Mouse (Mus musculus) CH12.LX (cell line): ENCODE data around the gene Ppm1l. TPM values are rescaled to one million over a fixed set of nuclear protein-coding genes. Genes with fewer than 3 reads are reported as not detected.
A peak's percentile ranks its signal among the peaks of the same experiment; 100 is the strongest.

Experiments used
- DNase-seq: peaks from one replicate; pipeline ENCODE4 v3.0.0-alpha.2; 2013; ENCODE audit errors: extremely low read depth
- H3K27ac ChIP-seq: 2 replicates; pipeline ENCODE4 v1.5.1; 2012; ENCODE audit warnings: low read depth, mild to moderate bottlenecking, control low read depth, moderate library complexity; ENCODE audit not compliant: insufficient read depth
- H3K27me3 ChIP-seq: replicated peaks from 2 replicates; pipeline ENCODE3; 2012; ENCODE audit warnings: inconsistent platforms
- H3K36me3 ChIP-seq, 2 experiments: replicated peaks in 1 of 2; 2 replicates each; pipeline versions ENCODE3 to v1.6.1; 2012; ENCODE audit warnings: inconsistent platforms in 1 of 2, low read length in 1 of 2, mild to moderate bottlenecking in 1 of 2, mixed read lengths in 1 of 2, moderate library complexity in 1 of 2; ENCODE audit not compliant: control insufficient read depth in 1 of 2, insufficient read depth in 1 of 2
- H3K4me1 ChIP-seq, 2 experiments: 2 replicates each; pipeline ENCODE4 v1.6.1; 2012; ENCODE audit warnings: inconsistent platforms in 1 of 2, moderate library complexity in 1 of 2; ENCODE audit not compliant: insufficient read depth in 2 of 2, control insufficient read depth in 1 of 2
- H3K4me2 ChIP-seq: 2 replicates; pipeline ENCODE4 v1.6.1; 2012; ENCODE audit warnings: low read depth, mild to moderate bottlenecking, control low read depth; ENCODE audit not compliant: poor library complexity, insufficient read depth, severe bottlenecking
- H3K4me3 ChIP-seq, 3 experiments: fragments of 150-350 bp in 1 of 3; sonication (generic) in 1 of 3; replicated peaks in 1 of 3; 2 replicates each; pipeline versions ENCODE3 to v1.5.1; 2011 to 2012; ENCODE audit warnings: low read depth in 2 of 3, low read length in 2 of 3, mild to moderate bottlenecking in 2 of 3, moderate library complexity in 2 of 3, control low read depth in 1 of 3, improper control_type of control experiment in 1 of 3, inconsistent platforms in 1 of 3, mixed read lengths in 1 of 3; ENCODE audit not compliant: poor library complexity in 1 of 3
- H3K79me2 ChIP-seq: replicated peaks from 2 replicates; pipeline ENCODE4 v1.6.1; 2012; ENCODE audit warnings: mild to moderate bottlenecking, moderate library complexity; ENCODE audit not compliant: control insufficient read depth, poor library complexity, insufficient read depth, severe bottlenecking; ENCODE audit errors: extremely low read depth
- H3K9ac ChIP-seq: 2 replicates; pipeline ENCODE4 v1.6.1; 2012; ENCODE audit warnings: low read depth, mild to moderate bottlenecking, control low read depth, moderate library complexity; ENCODE audit not compliant: insufficient read depth
- H3K9me3 ChIP-seq: replicated peaks from 2 replicates; pipeline ENCODE3; 2012; ENCODE audit warnings: low read length, inconsistent platforms, mixed read lengths
- BHLHE40 ChIP-seq: IDR thresholded peaks from 2 replicates; pipeline ENCODE4 v1.6.1; 2011; ENCODE audit warnings: mild to moderate bottlenecking, low read depth, low read length, improper control_type of control experiment
- CHD1 ChIP-seq: IDR thresholded peaks from 2 replicates; pipeline ENCODE4 v1.6.1; 2012; ENCODE audit warnings: low read depth, low read length, improper control_type of control experiment, inconsistent platforms
- CTCF ChIP-seq, 2 experiments: IDR thresholded peaks in 1 of 2; conservative IDR thresholded peaks in 1 of 2; 2 replicates each; pipeline ENCODE4 v1.5.1; 2011 to 2012; ENCODE audit warnings: low read depth in 2 of 2, low read length in 2 of 2, improper control_type of control experiment in 1 of 2, inconsistent platforms in 1 of 2, mild to moderate bottlenecking in 1 of 2, moderate library complexity in 1 of 2
- ELF1 ChIP-seq: IDR thresholded peaks from 2 replicates; pipeline ENCODE4 v1.6.1; 2014; ENCODE audit warnings: low read depth, mild to moderate bottlenecking, inconsistent platforms, low read length, improper control_type of control experiment
- EP300 ChIP-seq: IDR thresholded peaks from 2 replicates; pipeline ENCODE4 v1.6.1; 2011; ENCODE audit warnings: low read length, improper control_type of control experiment
- GABPA ChIP-seq: IDR thresholded peaks from 2 replicates; pipeline ENCODE4 v1.6.1; 2012; ENCODE audit warnings: low read depth, low read length, improper control_type of control experiment, inconsistent platforms; ENCODE audit not compliant: insufficient replicate concordance
- MAFK ChIP-seq: IDR thresholded peaks from 2 replicates; pipeline ENCODE4 v1.6.1; 2011; ENCODE audit warnings: low read length, improper control_type of control experiment; ENCODE audit not compliant: insufficient replicate concordance
- MAX ChIP-seq: IDR thresholded peaks from 2 replicates; pipeline ENCODE4 v1.6.1; 2011; ENCODE audit warnings: low read length, improper control_type of control experiment
- MAZ ChIP-seq: IDR thresholded peaks from 2 replicates; pipeline ENCODE4 v1.6.1; 2012; ENCODE audit warnings: low read depth, mild to moderate bottlenecking, inconsistent platforms, low read length, improper control_type of control experiment, moderate library complexity
- MEF2A ChIP-seq: IDR thresholded peaks from 2 replicates; pipeline ENCODE4 v1.6.1; 2014; ENCODE audit warnings: low read depth, mild to moderate bottlenecking, inconsistent platforms, low read length, improper control_type of control experiment, borderline replicate concordance
- MXI1 ChIP-seq: IDR thresholded peaks from 2 replicates; pipeline ENCODE4 v1.6.1; 2011; ENCODE audit warnings: mild to moderate bottlenecking, low read depth, low read length, improper control_type of control experiment
- MYC ChIP-seq: IDR thresholded peaks from 2 replicates; pipeline ENCODE4 v1.6.1; 2011; ENCODE audit warnings: low read depth, mild to moderate bottlenecking, improper control_type of control experiment, low read length
- NELFE ChIP-seq: IDR thresholded peaks from 2 replicates; pipeline ENCODE4 v1.6.1; 2011; ENCODE audit warnings: low read depth, low read length, improper control_type of control experiment
- POLR2AphosphoS2 ChIP-seq: IDR thresholded peaks from 2 replicates; pipeline ENCODE4 v1.6.1; 2011; ENCODE audit warnings: low read depth, low read length, improper control_type of control experiment
- RAD21 ChIP-seq: IDR thresholded peaks from 2 replicates; pipeline ENCODE4 v1.6.1; 2011; ENCODE audit warnings: low read depth, mild to moderate bottlenecking, low read length, improper control_type of control experiment, moderate library complexity
- SIN3A ChIP-seq: IDR thresholded peaks from 2 replicates; pipeline ENCODE4 v1.6.1; 2012; ENCODE audit warnings: low read length, improper control_type of control experiment, inconsistent platforms
- SMC3 ChIP-seq: IDR thresholded peaks from 2 replicates; pipeline ENCODE4 v1.6.1; 2011; ENCODE audit warnings: low read depth, low read length, improper control_type of control experiment
- TBP ChIP-seq: conservative IDR thresholded peaks from 2 replicates; pipeline ENCODE4 v1.6.1; 2011; ENCODE audit warnings: low read depth, low read length, improper control_type of control experiment
- TCF12 ChIP-seq: IDR thresholded peaks from 2 replicates; pipeline ENCODE4 v1.6.1; 2014; ENCODE audit warnings: low read depth, mild to moderate bottlenecking, inconsistent platforms, low read length, improper control_type of control experiment
- USF1 ChIP-seq: IDR thresholded peaks from 2 replicates; pipeline ENCODE4 v1.6.1; 2014; ENCODE audit warnings: low read depth, mild to moderate bottlenecking, inconsistent platforms, low read length, improper control_type of control experiment
- ZKSCAN1 ChIP-seq: IDR thresholded peaks from 2 replicates; pipeline ENCODE4 v1.6.1; 2012; ENCODE audit warnings: low read depth, inconsistent platforms, low read length, improper control_type of control experiment, borderline replicate concordance
- ZMIZ1 ChIP-seq: IDR thresholded peaks from 2 replicates; pipeline ENCODE4 v1.6.1; 2012; ENCODE audit warnings: low read depth, mild to moderate bottlenecking, inconsistent platforms, low read length, improper control_type of control experiment
- dilution Hi-C: fragments of 300-500 bp; cut with MboI; formaldehyde crosslinking; loops from 2 replicates; pipeline ENCODE4 v1.14.3; 2020; ENCODE audit warnings: low sequenced_read_pairs; ENCODE audit not compliant: extremely low pct_unique_long_range_greater_than_20kb, extremely low pct_ligation_motif_present
- in situ Hi-C: fragments of 300-500 bp; cut with MboI; formaldehyde crosslinking; loops from 3 replicates; pipeline ENCODE4 v1.14.3; 2019; ENCODE audit warnings: low sequenced_read_pairs, low pct_ligation_motif_present, low pct_unique_long_range_greater_than_20kb, mixed read lengths
- polyA plus RNA-seq: library from polyadenylated mRNA; unstranded; fragments of >175 nt; gene quantifications from 2 replicates; pipeline ENCODE4 v1.2.1, GENCODE M21; 2012; ENCODE audit warnings: low read depth; ENCODE audit not compliant: insufficient read length
- total RNA-seq, 2 experiments: library from RNA; depleted of rRNA; stranded (reverse); fragments of 300-350 nt in 1 of 2; fragments of >200 nt in 1 of 2; gene quantifications; 2 replicates each; pipeline ENCODE4 v1.2.3; 2012 to 2014

Ppm1l gene
- total and polyA plus RNA-seq, 3 experiments = 0.68 to 2.4 (median 1.7) TPM

DNA sequence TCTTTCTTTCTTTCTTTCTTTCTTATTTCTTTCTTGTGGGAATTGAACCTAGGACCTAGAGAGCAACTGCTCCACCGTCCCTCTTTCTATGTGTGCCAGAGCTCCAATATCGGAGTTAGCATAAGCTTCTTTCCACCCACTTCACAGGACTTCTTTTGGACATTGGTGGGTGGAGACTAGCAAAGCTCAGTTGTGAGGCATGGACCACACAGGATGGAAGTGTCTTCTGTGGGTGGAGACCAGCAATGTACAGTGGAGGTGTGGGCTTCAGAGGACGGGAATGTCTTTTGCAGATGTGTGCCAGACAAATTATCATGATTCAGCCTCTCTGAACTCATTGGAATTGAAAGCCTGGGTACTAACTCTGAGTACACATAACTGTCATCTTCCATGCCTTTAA, 180.5 kb downstream of the Ppm1l start:
- Histone ChIP-seq H3K4me2 (no peak overlapping the region), H3K4me3 (no peak overlapping the region), H3K27ac (no peak overlapping the region), H3K36me3 (no peaks in the 10 kb centered on the region), H3K9me3 (no peaks in the 10 kb centered on the region), H3K27me3 (no peaks in the 10 kb centered on the region), H3K4me1 (no peaks in the 10 kb centered on the region), H3K79me2 (no peaks in the 10 kb centered on the region), H3K9ac (no peak overlapping the region)
- dilution Hi-C loops = no loop called here
- in situ Hi-C loops = no loop called here
- TF ChIP-seq BHLHE40 (no peak), ELF1 (no peak), NELFE (no peak), MAFK (no peak), ZKSCAN1 (no peak), MAZ (no peak), TCF12 (no peak), SIN3A (no peak)
- DNase-seq = no peak

DNA sequence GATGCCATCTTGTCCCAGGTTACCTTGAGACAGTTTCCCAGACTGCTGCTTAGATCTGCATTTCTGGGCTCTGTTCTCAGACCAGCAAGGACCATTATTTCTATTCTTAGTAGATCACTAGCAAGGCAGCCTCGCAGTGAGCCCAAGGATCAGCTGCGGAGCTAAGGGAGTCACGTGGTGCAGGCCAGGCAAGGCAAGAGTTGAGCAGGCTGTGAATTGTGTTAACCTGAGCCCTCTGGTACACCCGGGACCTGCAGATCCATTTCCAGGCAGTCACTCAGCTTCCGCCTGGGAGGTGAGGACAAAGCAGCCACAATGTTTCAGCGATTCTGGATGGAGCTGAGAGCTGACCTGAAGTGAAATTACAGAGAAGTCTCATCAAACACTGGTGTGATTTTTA, 185.3 kb downstream of the Ppm1l start:
- Histone ChIP-seq H3K4me1 (no peaks in the 10 kb centered on the region), H3K4me3 (no peak overlapping the region), H3K9me3 (no peaks in the 10 kb centered on the region), H3K9ac (no peak overlapping the region), H3K79me2 (no peaks in the 10 kb centered on the region), H3K27ac (no peak overlapping the region), H3K27me3 (no peaks in the 10 kb centered on the region), H3K36me3 (no peaks in the 10 kb centered on the region), H3K4me2 (no peak overlapping the region)
- TF ChIP-seq MAFK (no peak), USF1 (peak; percentile 37; the same call in 1 of the 2 replicates)
- dilution Hi-C loops (no loop called here), in situ Hi-C loops (no loop called here)
- no peak for DNase-seq

GRCm38 (mm10) chr3:69502527-69502926, 185.9 kb downstream of the Ppm1l start:
- Histone ChIP-seq H3K4me1 (no peaks in the 10 kb centered on the region), H3K9me3 (no peaks in the 10 kb centered on the region), H3K4me3 (no peak overlapping the region), H3K36me3 (no peaks in the 10 kb centered on the region), H3K79me2 (no peaks in the 10 kb centered on the region), H3K27me3 (no peaks in the 10 kb centered on the region)
- in situ Hi-C loops (no loop called here), dilution Hi-C loops (no loop called here)
- no peak for DNase-seq
- TF ChIP-seq POLR2AphosphoS2 = no peak
- TF ChIP-seq EP300 = no peak
- no peak for TF ChIP-seq TBP
- TF ChIP-seq RAD21 = no peak
- no peak for TF ChIP-seq MAX
- TF ChIP-seq USF1 = no peak
- no peak for TF ChIP-seq MEF2A
- no peak for TF ChIP-seq SMC3
- no peak for TF ChIP-seq MYC
- no peak for TF ChIP-seq CHD1
- no peak for TF ChIP-seq CTCF (conservative IDR thresholded peaks at IDR 0.05 in 1 of 2, IDR thresholded peaks at IDR 0.05 in 1 of 2; ENCODE audit: low read depth in 2 of 2, low read length in 2 of 2)
- no peak for TF ChIP-seq ZMIZ1
- no peak for TF ChIP-seq MAFK
- no peak for TF ChIP-seq GABPA
- TF ChIP-seq MXI1 = no peak
- TF ChIP-seq, all 38 proteins: peak for 0
- no peak overlapping the region for H3K9ac ChIP-seq
- H3K27ac ChIP-seq = no peak overlapping the region
- H3K4me2 ChIP-seq = no peak overlapping the region
